Mouse (Mus musculus) embryonic facial prominence, embryonic 10.5 days (tissue): ENCODE measurements at regions not wholly inside any gene's neighbourhood (a gene's known extent, or its start where the extent isn't known, plus 50 kb on each side); places are given as distances from the start of the nearest gene placed in this dataset.

Experiments
- DNase-seq: peaks from one replicate; pipeline ENCODE4 v3.0.0-alpha.2; 2017; ENCODE audit warnings: low spot score
- H3K27ac ChIP-seq: fragments of 300-500 bp; sonication (generic); replicated peaks from 2 replicates; pipeline ENCODE4 v1.5.1; 2016; ENCODE audit warnings: mild to moderate bottlenecking
- H3K27me3 ChIP-seq: fragments of 300-500 bp; sonication (generic); replicated peaks from 2 replicates; pipeline ENCODE4 v1.6.1; 2016; ENCODE audit warnings: low read depth, mild to moderate bottlenecking; ENCODE audit not compliant: poor library complexity, severe bottlenecking
- H3K36me3 ChIP-seq: fragments of 300-500 bp; sonication (generic); replicated peaks from 2 replicates; pipeline ENCODE4 v1.6.1; 2016; ENCODE audit warnings: mild to moderate bottlenecking, moderate library complexity
- H3K4me1 ChIP-seq: fragments of 300-500 bp; sonication (generic); 2 replicates; pipeline ENCODE4 v1.6.1; 2016
- H3K4me3 ChIP-seq: fragments of 300-500 bp; sonication (generic); 2 replicates; pipeline ENCODE4 v1.5.1; 2016; ENCODE audit warnings: mild to moderate bottlenecking, moderate library complexity
- H3K9me3 ChIP-seq: fragments of 300-500 bp; sonication (generic); 2 replicates; pipeline ENCODE4 v1.6.1; 2016; ENCODE audit warnings: mild to moderate bottlenecking

- no peak for DNase-seq
- Histone ChIP-seq H3K4me1 (no peaks in the 10 kb centered on the region), H3K4me3 (no peak overlapping the region), H3K9me3 (no peaks in the 10 kb centered on the region), H3K27me3 (no peaks in the 10 kb centered on the region), H3K36me3 (no peaks in the 10 kb centered on the region), H3K27ac (no peak overlapping the region)
Measured at GRCm38 (mm10) chr8:98214019-98214418, 1202.3 kb downstream of the Cdh8 start.
